Mouse (Mus musculus) thymus, postnatal 0 days (tissue): Measurements from ENCODE around the gene Fnbp1l. TPM values are rescaled to one million over a fixed set of nuclear protein-coding genes. Genes with fewer than 3 reads are reported as not detected.

Source experiments
- DNase-seq: peaks from one replicate; pipeline ENCODE4 v3.0.0-alpha.2; 2015; ENCODE audit warnings: low spot score
- polyA plus RNA-seq: library from polyadenylated mRNA; unstranded; fragments of >200 nt; fragmentation: Nextera tagmentation; extraction: Ambion mirVana; gene quantifications from 2 replicates; pipeline ENCODE4 v1.2.1, GENCODE M21; 2015

Fnbp1l gene
- 6.5 and 7.1 TPM in 2 replicates for polyA plus RNA-seq

GRCm38 (mm10) chr3:122618991-122619930 lies at the start of gene Fnbp1l:
Gene Fnbp1l, minus strand, starts transcription at chr3:122619715.
- peak; percentile 58 for DNase-seq

- no peak for DNase-seq
These were observed 41.3 kb upstream of the Fnbp1l start for GRCm38 (mm10) chr3:122660795-122661194.

GRCm38 (mm10) chr3:122659261-122659917 lies 39.9 kb upstream of the Fnbp1l start:
- no peak for DNase-seq

- DNase-seq: no peak
These were observed 27.8 kb upstream of the Fnbp1l start for GRCm38 (mm10) chr3:122647195-122647837.

- no peak for DNase-seq
These were observed 20.8 kb upstream of the Fnbp1l start for GRCm38 (mm10) chr3:122640286-122640685.

- DNase-seq: no peak
These were observed 19.6 kb upstream of the Fnbp1l start for GRCm38 (mm10) chr3:122639197-122639475.

GRCm38 (mm10) chr3:122638329-122639196 lies 19.0 kb upstream of the Fnbp1l start:
- DNase-seq: peak; percentile 95

GRCm38 (mm10) chr3:122637280-122637679 lies 17.8 kb upstream of the Fnbp1l start:
- no peak for DNase-seq

- DNase-seq: no peak
These were observed 15.7 kb upstream of the Fnbp1l start for GRCm38 (mm10) chr3:122635246-122635645.

- no peak for DNase-seq
These were observed 10.1 kb upstream of the Fnbp1l start for GRCm38 (mm10) chr3:122629580-122629979.

GRCm38 (mm10) chr3:122628956-122629355 lies 9.4 kb upstream of the Fnbp1l start:
- DNase-seq: no peak

GRCm38 (mm10) chr3:122628546-122628945 lies 9.0 kb upstream of the Fnbp1l start:
- no peak for DNase-seq

GRCm38 (mm10) chr3:122627846-122628245 lies 8.3 kb upstream of the Fnbp1l start:
- no peak for DNase-seq

- no peak for DNase-seq
These were observed 5.1 kb upstream of the Fnbp1l start for GRCm38 (mm10) chr3:122624591-122624990.

- DNase-seq: peak; percentile 23
These were observed 893 bp upstream of the Fnbp1l start for GRCm38 (mm10) chr3:122620285-122620931.

GRCm38 (mm10) chr3:122619931-122620284 lies 393 bp upstream of the Fnbp1l start:
- DNase-seq: peak; percentile 7

GRCm38 (mm10) chr3:122618402-122618801 lies 1.1 kb downstream of the Fnbp1l start:
- DNase-seq: no peak

- no peak for DNase-seq
These were observed 1.7 kb downstream of the Fnbp1l start for GRCm38 (mm10) chr3:122617613-122618340.

GRCm38 (mm10) chr3:122612537-122612936 lies 7.0 kb downstream of the Fnbp1l start:
- no peak for DNase-seq

- DNase-seq: no peak
These were observed 7.8 kb downstream of the Fnbp1l start for GRCm38 (mm10) chr3:122611761-122612160.
